Mouse (Mus musculus) testis, adult 2 months (tissue): ENCODE measurements around the gene Eml1.

Experiments
- CTCF ChIP-seq: fragments of 200-500 bp; IDR thresholded peaks from 2 replicates; pipeline ENCODE4 v1.5.1; 2012; ENCODE audit warnings: low read depth, mild to moderate bottlenecking, inconsistent platforms, low read length, moderate library complexity; ENCODE audit not compliant: control insufficient read depth, insufficient read depth, insufficient replicate concordance
- POLR2A ChIP-seq: fragments of 200-500 bp; IDR thresholded peaks from 2 replicates; pipeline ENCODE4 v1.6.1; 2012; ENCODE audit warnings: low read depth, mild to moderate bottlenecking, inconsistent platforms, low read length, moderate library complexity; ENCODE audit not compliant: control insufficient read depth

DNA sequence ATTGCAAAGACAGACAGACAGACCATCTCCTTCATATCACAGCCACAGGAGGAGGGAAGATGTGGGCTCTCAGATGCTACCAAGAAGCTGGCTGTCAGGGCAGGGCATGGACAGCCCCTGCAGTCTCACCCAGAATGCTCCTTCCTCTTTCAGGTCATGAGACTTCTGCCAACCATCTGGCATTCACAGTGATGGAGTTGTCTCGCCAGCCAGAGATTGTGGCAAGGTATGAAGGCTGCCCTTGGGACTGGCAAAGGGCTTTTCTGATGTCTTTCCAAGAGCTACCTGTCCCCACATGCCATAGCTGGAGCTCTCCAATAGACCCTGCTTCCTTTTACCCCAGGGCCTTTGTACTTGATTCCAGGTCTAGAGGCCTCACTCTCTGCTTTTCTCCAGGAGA lies 15.5 kb upstream of the Eml1 start:
- TF ChIP-seq POLR2A, result no peak
- no peak for TF ChIP-seq CTCF
